Mouse (Mus musculus): ENCODE measurements around the gene Olfr987.

- peak; percentile 31; the same call in 1 of the 2 replicates for TF ChIP-seq CTCF (IDR thresholded peaks at IDR 0.05; ENCODE audit: low read depth)
- no peak for TF ChIP-seq EP300 (IDR thresholded peaks at IDR 0.05; ENCODE audit: low read depth)
Observed at GRCm38 (mm10) chr2:85283631-85284466, 55.3 kb downstream of the Olfr987 start.
